Mouse (Mus musculus): ENCODE data around the gene Tmem217.

GRCm38 (mm10) chr17:29483282-29483681 is 68.9 kb downstream of the Tmem217 start:
- TF ChIP-seq POLR2A (IDR thresholded peaks at IDR 0.05; ENCODE audit: low read depth, low read length), result no peak
- TF ChIP-seq CTCF (IDR thresholded peaks at IDR 0.05; ENCODE audit: extremely low read depth, insufficient read length, insufficient replicate concordance, low read depth, low read length), result no peak

All from small intestine, adult 2 months (tissue).